Mouse (Mus musculus): Measurements from ENCODE around the gene Lig1. TPM values are rescaled to one million over a fixed set of nuclear protein-coding genes. Genes with fewer than 3 reads are reported as not detected.

Lig1 gene
- polyA plus RNA-seq (2015; fragmentation: Nextera tagmentation; extraction: Ambion mirVana): 41.7 and 42.9 TPM in 2 replicates

GRCm38 (mm10) chr7:13277081-13277480 is at the start of gene Lig1:
Gene Lig1, plus strand, starts transcription at chr7:13277283.
- H3K4me3 ChIP-seq (replicated peaks; ENCODE audit: low read length): peak within 1 kb of the TSS; percentile 81
- H3K4me2 ChIP-seq (ENCODE audit: low read length): peak within 1 kb of the TSS; percentile 70
- WGBS: 96% methylated on average over 16 of the region's 16 CpGs
- H3K27me3 ChIP-seq (replicated peaks; ENCODE audit: control insufficient read depth, insufficient read depth, low read length): no peaks in the 10 kb centered on the region
- no peak for ATAC-seq
- no peaks in the 10 kb centered on the region for H3K9me3 ChIP-seq (ENCODE audit: control insufficient read depth, low read length)
- peaks cover 5% of the 10 kb centered on the region for H3K4me1 ChIP-seq (replicated peaks; ENCODE audit: control insufficient read depth, insufficient read depth, low read length)
- peak within 1 kb of the TSS; percentile 90 for H3K9ac ChIP-seq (replicated peaks; ENCODE audit: low read depth, low read length)
- H3K27ac ChIP-seq (ENCODE audit: low read length): peak within 1 kb of the TSS; percentile 93
- peaks cover 11% of the 10 kb centered on the region for H3K36me3 ChIP-seq (ENCODE audit: control insufficient read depth, insufficient read depth)

- Histone ChIP-seq H3K27ac (ENCODE audit: low read length) (no peak overlapping the region), H3K27me3 (replicated peaks; ENCODE audit: control insufficient read depth, insufficient read depth, low read length) (no peaks in the 10 kb centered on the region), H3K4me2 (ENCODE audit: low read length) (no peak overlapping the region), H3K9ac (replicated peaks; ENCODE audit: low read depth, low read length) (no peak overlapping the region), H3K36me3 (ENCODE audit: control insufficient read depth, insufficient read depth) (no peaks in the 10 kb centered on the region), H3K9me3 (ENCODE audit: control insufficient read depth, low read length) (no peaks in the 10 kb centered on the region), H3K4me1 (replicated peaks; ENCODE audit: control insufficient read depth, insufficient read depth, low read length) (no peaks in the 10 kb centered on the region), H3K4me3 (replicated peaks; ENCODE audit: low read length) (no peak overlapping the region)
- 46% methylated on average over 50 of the region's 50 CpGs for WGBS
- peak; percentile 23; the same call in 1 of the 2 replicates for ATAC-seq
Observed at GRCm38 (mm10) chr7:13260746-13261700, 16.1 kb upstream of the Lig1 start.

- Histone ChIP-seq H3K36me3 (ENCODE audit: control insufficient read depth, insufficient read depth) (no peaks in the 10 kb centered on the region), H3K27me3 (replicated peaks; ENCODE audit: control insufficient read depth, insufficient read depth, low read length) (no peaks in the 10 kb centered on the region), H3K9ac (replicated peaks; ENCODE audit: low read depth, low read length) (no peak overlapping the region), H3K9me3 (ENCODE audit: control insufficient read depth, low read length) (no peaks in the 10 kb centered on the region), H3K4me3 (replicated peaks; ENCODE audit: low read length) (no peak overlapping the region), H3K4me1 (replicated peaks; ENCODE audit: control insufficient read depth, insufficient read depth, low read length) (no peaks in the 10 kb centered on the region), H3K4me2 (ENCODE audit: low read length) (no peak overlapping the region), H3K27ac (ENCODE audit: low read length) (no peak overlapping the region)
- ATAC-seq: 0 out of 2 replicates have a peak, but pooled peaks have one; percentile 12
- 83% methylated on average over 5 of the region's 5 CpGs for WGBS
Observed at GRCm38 (mm10) chr7:13263851-13264250, 13.2 kb upstream of the Lig1 start.

- Histone ChIP-seq H3K27me3 (replicated peaks; ENCODE audit: control insufficient read depth, insufficient read depth, low read length) (no peaks in the 10 kb centered on the region), H3K4me3 (replicated peaks; ENCODE audit: low read length) (no peak overlapping the region), H3K9me3 (ENCODE audit: control insufficient read depth, low read length) (no peaks in the 10 kb centered on the region), H3K36me3 (ENCODE audit: control insufficient read depth, insufficient read depth) (no peaks in the 10 kb centered on the region), H3K4me2 (ENCODE audit: low read length) (no peak overlapping the region), H3K4me1 (replicated peaks; ENCODE audit: control insufficient read depth, insufficient read depth, low read length) (no peaks in the 10 kb centered on the region), H3K9ac (replicated peaks; ENCODE audit: low read depth, low read length) (no peak overlapping the region), H3K27ac (ENCODE audit: low read length) (no peak overlapping the region)
- ATAC-seq: peak; percentile 32; the same call in 1 of the 2 replicates
- 20% methylated on average over 2 of the region's 2 CpGs for WGBS
Observed at GRCm38 (mm10) chr7:13264396-13264795, 12.7 kb upstream of the Lig1 start.

- no peak overlapping the region for H3K4me2 ChIP-seq (ENCODE audit: low read length)
- H3K27me3 ChIP-seq (replicated peaks; ENCODE audit: control insufficient read depth, insufficient read depth, low read length): no peaks in the 10 kb centered on the region
- H3K27ac ChIP-seq (ENCODE audit: low read length): no peak overlapping the region
- no peaks in the 10 kb centered on the region for H3K4me1 ChIP-seq (replicated peaks; ENCODE audit: control insufficient read depth, insufficient read depth, low read length)
- H3K4me3 ChIP-seq (replicated peaks; ENCODE audit: low read length): no peak overlapping the region
- no peaks in the 10 kb centered on the region for H3K9me3 ChIP-seq (ENCODE audit: control insufficient read depth, low read length)
- no peaks in the 10 kb centered on the region for H3K36me3 ChIP-seq (ENCODE audit: control insufficient read depth, insufficient read depth)
- WGBS: 93% methylated on average over 4 of the region's 4 CpGs
- no peak for ATAC-seq
- no peak overlapping the region for H3K9ac ChIP-seq (replicated peaks; ENCODE audit: low read depth, low read length)
Observed at GRCm38 (mm10) chr7:13268749-13269260, 8.3 kb upstream of the Lig1 start.

- no peak for ATAC-seq
- 73% methylated on average over 11 of the region's 11 CpGs for WGBS
- H3K9ac ChIP-seq (replicated peaks; ENCODE audit: low read depth, low read length): no peak overlapping the region
Observed at GRCm38 (mm10) chr7:13269394-13269793, 7.7 kb upstream of the Lig1 start.

GRCm38 (mm10) chr7:13271704-13272103 is 5.4 kb upstream of the Lig1 start:
- Histone ChIP-seq H3K27me3 (replicated peaks; ENCODE audit: control insufficient read depth, insufficient read depth, low read length) (no peaks in the 10 kb centered on the region), H3K36me3 (ENCODE audit: control insufficient read depth, insufficient read depth) (peaks cover 11% of the 10 kb centered on the region), H3K9me3 (ENCODE audit: control insufficient read depth, low read length) (no peaks in the 10 kb centered on the region), H3K4me2 (ENCODE audit: low read length) (no peak overlapping the region), H3K9ac (replicated peaks; ENCODE audit: low read depth, low read length) (no peak overlapping the region), H3K4me3 (replicated peaks; ENCODE audit: low read length) (no peak overlapping the region), H3K27ac (ENCODE audit: low read length) (no peak overlapping the region), H3K4me1 (replicated peaks; ENCODE audit: control insufficient read depth, insufficient read depth, low read length) (no peaks in the 10 kb centered on the region)
- ATAC-seq: no peak
- 92% methylated on average over 1 of the region's 1 CpGs for WGBS

More at GRCm38 (mm10) chr7:13269394-13269793, 7.7 kb upstream of the Lig1 start:
- Histone ChIP-seq H3K4me2 (ENCODE audit: low read length) (no peak overlapping the region), H3K9me3 (ENCODE audit: control insufficient read depth, low read length) (no peaks in the 10 kb centered on the region), H3K4me1 (replicated peaks; ENCODE audit: control insufficient read depth, insufficient read depth, low read length) (no peaks in the 10 kb centered on the region), H3K27me3 (replicated peaks; ENCODE audit: control insufficient read depth, insufficient read depth, low read length) (no peaks in the 10 kb centered on the region), H3K36me3 (ENCODE audit: control insufficient read depth, insufficient read depth) (no peaks in the 10 kb centered on the region; the same call in 1 of the 2 replicates), H3K4me3 (replicated peaks; ENCODE audit: low read length) (no peak overlapping the region), H3K27ac (ENCODE audit: low read length) (no peak overlapping the region)

- peak overlapping the region; percentile 70 for H3K4me2 ChIP-seq (ENCODE audit: low read length)
- H3K4me1 ChIP-seq (replicated peaks; ENCODE audit: control insufficient read depth, insufficient read depth, low read length): peaks cover 5% of the 10 kb centered on the region
- peaks cover 11% of the 10 kb centered on the region for H3K36me3 ChIP-seq (ENCODE audit: control insufficient read depth, insufficient read depth)
- no peak overlapping the region for H3K27ac ChIP-seq (ENCODE audit: low read length)
- ATAC-seq: 0 out of 2 replicates have a peak, but pooled peaks have one; percentile 0
- no peaks in the 10 kb centered on the region for H3K9me3 ChIP-seq (ENCODE audit: control insufficient read depth, low read length)
- 22% methylated on average over 2 of the region's 2 CpGs for WGBS
- peak overlapping the region; percentile 90 for H3K9ac ChIP-seq (replicated peaks; ENCODE audit: low read depth, low read length)
- peak overlapping the region; percentile 81 for H3K4me3 ChIP-seq (replicated peaks; ENCODE audit: low read length)
- H3K27me3 ChIP-seq (replicated peaks; ENCODE audit: control insufficient read depth, insufficient read depth, low read length): no peaks in the 10 kb centered on the region
Observed at GRCm38 (mm10) chr7:13277833-13278232, 750 bp downstream of the Lig1 start.

- Histone ChIP-seq H3K27ac (ENCODE audit: low read length) (peak within 1 kb of the TSS; percentile 93), H3K4me3 (replicated peaks; ENCODE audit: low read length) (peak within 1 kb of the TSS; percentile 81), H3K9me3 (ENCODE audit: control insufficient read depth, low read length) (no peaks in the 10 kb centered on the region), H3K27me3 (replicated peaks; ENCODE audit: control insufficient read depth, insufficient read depth, low read length) (no peaks in the 10 kb centered on the region), H3K36me3 (ENCODE audit: control insufficient read depth, insufficient read depth) (peaks cover 11% of the 10 kb centered on the region), H3K4me1 (replicated peaks; ENCODE audit: control insufficient read depth, insufficient read depth, low read length) (peaks cover 5% of the 10 kb centered on the region), H3K9ac (replicated peaks; ENCODE audit: low read depth, low read length) (peak within 1 kb of the TSS; percentile 90), H3K4me2 (ENCODE audit: low read length) (peak within 1 kb of the TSS; percentile 70)
- ATAC-seq: peak; percentile 99
- WGBS: under 1% methylated on average over 39 of the region's 39 CpGs
Observed at GRCm38 (mm10) chr7:13278308-13278891, 1.3 kb downstream of the Lig1 start, which contains the start of gene Zswim9. Gene Zswim9, minus strand, starts transcription at chr7:13278721.

All from forebrain, embryonic 16.5 days (tissue).